Mouse (Mus musculus) heart, embryonic 16.5 days (tissue): ENCODE measurements around the gene Cxcl15. TPM values are rescaled to one million over a fixed set of nuclear protein-coding genes. Genes with fewer than 3 reads are reported as not detected.

Source experiments
- ATAC-seq: fragments of 200-750 bp; cut with Nextera tagmentation; replicated peaks from 2 replicates; pipeline ENCODE4 v1.8.0; 2017; ENCODE audit warnings: moderate number of reproducible peaks; ENCODE audit not compliant: insufficient read depth, low FRiP score; ENCODE audit errors: extremely low read depth
- H3K27ac ChIP-seq: fragments of 300-500 bp; sonication (generic); 2 replicates; pipeline ENCODE4 v1.5.1; 2014; ENCODE audit warnings: mild to moderate bottlenecking, low read length, control low read depth, moderate library complexity
- H3K27me3 ChIP-seq: fragments of 300-500 bp; sonication (generic); 2 replicates; pipeline ENCODE4 v1.6.1; 2014; ENCODE audit warnings: low read length, mixed read lengths; ENCODE audit not compliant: control insufficient read depth, insufficient read depth
- H3K36me3 ChIP-seq: fragments of 300-500 bp; sonication (generic); 2 replicates; pipeline ENCODE4 v1.6.1; 2014; ENCODE audit not compliant: control insufficient read depth, insufficient read depth
- H3K4me1 ChIP-seq: fragments of 300-500 bp; sonication (generic); 2 replicates; pipeline ENCODE4 v1.6.1; 2014; ENCODE audit warnings: low read length, mixed read lengths; ENCODE audit not compliant: control insufficient read depth, insufficient read depth
- H3K4me2 ChIP-seq: fragments of 300-500 bp; sonication (generic); 2 replicates; pipeline ENCODE4 v1.6.1; 2014; ENCODE audit warnings: low read depth, mild to moderate bottlenecking, control low read depth, low read length
- H3K4me3 ChIP-seq: fragments of 300-500 bp; sonication (generic); 2 replicates; pipeline ENCODE4 v1.5.1; 2014; ENCODE audit warnings: mild to moderate bottlenecking, control low read depth, low read length
- H3K9ac ChIP-seq: fragments of 300-500 bp; sonication (generic); 2 replicates; pipeline ENCODE4 v1.6.1; 2014; ENCODE audit warnings: low read length, control low read depth
- H3K9me3 ChIP-seq: fragments of 300-500 bp; sonication (generic); replicated peaks from 2 replicates; pipeline ENCODE4 v1.6.1; 2016; ENCODE audit warnings: low read length; ENCODE audit not compliant: control insufficient read depth
- WGBS: fragments of 180-500 bp; shearing (Covaris S2); extraction: QIAGEN DNeasy Blood & Tissue Kit; methylation state at CpG from one replicate; pipeline ENCODE4 v1.1.7; 2014; 5-methylcytosine and 5-hydroxymethylcytosine counted together
- polyA plus RNA-seq: library from polyadenylated mRNA; unstranded; fragments of >200 nt; fragmentation: Nextera tagmentation; extraction: Ambion mirVana; gene quantifications from 2 replicates; pipeline ENCODE4 v1.2.1, GENCODE M21; 2015

Gene Cxcl15
- 0.46 and 2.2 TPM in 2 replicates for polyA plus RNA-seq

DNA sequence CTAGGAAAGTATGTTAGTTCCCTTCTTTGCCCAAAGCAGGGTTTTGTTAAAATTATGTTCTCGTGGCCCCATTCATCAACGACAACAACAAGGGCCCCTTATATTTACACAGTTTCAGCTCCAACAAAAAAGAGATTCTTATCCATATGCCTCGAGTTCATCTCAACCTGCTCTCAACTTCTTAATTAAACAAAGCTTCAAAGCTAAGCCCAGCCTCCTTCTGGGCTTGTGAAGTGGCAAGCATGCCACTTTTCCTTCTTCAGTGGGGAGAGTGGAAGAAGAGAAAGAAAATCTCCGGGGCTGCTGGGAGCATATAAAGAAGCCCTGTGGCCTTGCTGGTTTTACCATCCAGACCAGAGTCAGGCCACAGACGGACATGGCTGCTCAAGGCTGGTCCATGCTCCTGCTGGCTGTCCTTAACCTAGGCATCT lies at the start of gene Cxcl15:
Gene Cxcl15, plus strand, starts transcription at position 340 of the 431 bp plus-strand sequence.
- Histone ChIP-seq H3K9ac (no peak within 1 kb of the TSS), H3K36me3 (no peaks in the 10 kb centered on the region), H3K27me3 (no peaks in the 10 kb centered on the region), H3K4me3 (no peak within 1 kb of the TSS), H3K4me2 (no peak within 1 kb of the TSS), H3K27ac (no peak within 1 kb of the TSS), H3K4me1 (no peaks in the 10 kb centered on the region), H3K9me3 (no peaks in the 10 kb centered on the region)
- 62% methylated on average over 5 of the region's 5 CpGs for WGBS
- no peak for ATAC-seq

DNA sequence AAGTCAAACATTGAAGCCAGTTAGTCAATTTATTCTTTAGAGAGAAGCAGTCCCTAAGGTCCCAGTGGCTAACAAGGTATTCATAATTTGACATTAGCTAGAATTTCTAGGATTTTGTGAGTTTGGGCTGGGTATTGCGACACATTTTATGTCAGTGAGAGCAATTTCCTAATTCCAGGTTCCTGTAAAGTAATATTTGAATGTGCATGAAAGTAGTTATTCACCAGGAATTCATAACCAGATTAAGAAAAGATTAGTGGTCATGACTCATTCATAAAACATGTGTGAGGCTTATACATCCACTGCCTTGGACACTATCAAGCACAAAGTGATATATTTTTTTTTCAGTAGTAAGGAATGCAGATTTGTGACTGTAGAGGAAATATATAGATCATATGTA lies 40.4 kb upstream of the Cxcl15 start:
- Histone ChIP-seq H3K9me3 (no peaks in the 10 kb centered on the region), H3K27ac (no peak overlapping the region), H3K36me3 (no peaks in the 10 kb centered on the region), H3K4me2 (no peak overlapping the region), H3K4me1 (peaks cover 3% of the 10 kb centered on the region; the same call in 1 of the 2 replicates), H3K9ac (no peak overlapping the region), H3K4me3 (no peak overlapping the region), H3K27me3 (peaks cover 3% of the 10 kb centered on the region; the same call in 1 of the 2 replicates)
- ATAC-seq = no peak
- 78% methylated on average over 1 of the region's 1 CpGs for WGBS

DNA sequence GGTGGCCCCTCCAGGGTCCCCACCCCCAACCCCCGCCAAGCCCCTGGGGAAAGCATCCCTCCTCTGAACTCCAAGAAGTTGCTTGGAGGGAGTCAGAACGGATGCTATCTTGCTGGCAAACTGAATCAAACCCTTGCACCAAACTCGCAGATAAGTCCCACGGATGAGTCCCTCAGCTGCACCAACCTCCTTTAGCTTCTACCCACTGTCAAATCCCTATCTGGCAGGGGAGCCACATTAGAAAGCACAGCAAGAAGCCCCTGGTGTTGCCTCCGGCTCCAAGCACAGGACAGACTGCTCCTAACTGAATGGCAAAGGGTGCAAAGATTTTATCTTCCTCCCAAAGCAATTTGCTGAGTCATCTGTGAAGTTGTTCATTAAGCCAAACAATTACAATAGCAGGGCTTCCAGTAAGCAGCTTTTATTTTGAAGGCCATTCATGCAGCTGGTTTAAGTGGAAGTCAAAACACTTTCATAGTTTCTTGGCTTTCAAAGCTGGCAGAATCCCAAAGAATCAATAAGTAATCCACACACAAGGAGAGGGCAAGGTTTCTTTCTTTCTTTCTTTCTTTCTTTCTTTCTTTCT lies 36.2 kb upstream of the Cxcl15 start:
- H3K27ac ChIP-seq = no peak overlapping the region
- no peaks in the 10 kb centered on the region for H3K9me3 ChIP-seq
- 38% methylated on average over 5 of the region's 5 CpGs for WGBS
- no peaks in the 10 kb centered on the region for H3K36me3 ChIP-seq
- ATAC-seq = no peak
- H3K4me2 ChIP-seq = no peak overlapping the region
- H3K4me1 ChIP-seq = peaks cover 5% of the 10 kb centered on the region; the same call in 1 of the 2 replicates
- peaks cover 8% of the 10 kb centered on the region for H3K27me3 ChIP-seq
- no peak overlapping the region for H3K4me3 ChIP-seq
- H3K9ac ChIP-seq = no peak overlapping the region

DNA sequence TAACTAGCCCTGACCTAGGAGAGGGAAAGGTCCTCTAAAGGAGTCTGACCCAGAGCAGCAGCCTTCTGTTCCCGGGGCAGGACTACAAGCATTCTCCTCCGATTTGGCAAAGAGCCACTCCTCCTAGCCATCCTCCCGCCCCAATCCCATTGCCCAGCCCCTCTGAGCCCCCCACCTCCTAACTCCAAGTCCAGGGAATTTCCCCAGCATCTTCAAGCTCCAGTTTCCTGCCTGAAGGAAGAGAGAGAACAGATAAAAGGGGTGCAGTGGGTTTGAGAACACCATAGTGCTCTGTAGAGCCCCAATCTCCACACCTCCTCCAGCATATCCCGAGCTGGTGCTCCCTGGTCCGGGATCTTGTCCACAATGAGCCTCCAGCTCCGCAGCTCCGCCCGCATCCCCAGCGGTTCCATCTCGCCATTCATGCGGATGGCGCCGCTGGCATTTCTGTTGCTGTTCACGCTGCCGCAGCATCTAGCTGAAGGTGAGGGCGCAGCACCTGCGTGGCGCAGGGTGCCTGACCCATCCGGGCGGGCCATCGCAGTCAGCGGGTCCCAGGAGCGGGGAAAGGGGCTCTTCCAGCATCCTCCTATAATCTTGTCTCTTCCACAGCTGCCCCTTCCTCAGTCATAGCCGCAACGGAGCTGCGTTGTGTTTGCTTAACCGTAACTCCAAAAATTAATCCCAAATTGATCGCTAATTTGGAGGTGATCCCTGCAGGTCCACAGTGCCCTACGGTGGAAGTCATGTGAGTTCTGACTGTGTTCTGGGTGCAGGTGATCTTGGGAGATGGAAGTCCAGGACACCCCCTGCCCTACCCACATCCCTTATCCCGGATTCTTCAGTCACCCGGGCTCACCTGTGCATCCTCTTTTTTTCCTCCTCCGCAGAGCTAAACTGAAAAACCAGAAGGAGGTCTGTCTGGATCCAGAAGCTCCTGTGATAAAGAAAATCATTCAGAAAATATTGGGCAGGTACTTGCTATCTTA lies 35.0 kb upstream of the Cxcl15 start, which contains the start of gene Cxcl5:
Gene Cxcl5, plus strand, starts transcription at position 284 of the 989 bp plus-strand sequence.
- Histone ChIP-seq H3K4me3 (peak within 1 kb of the TSS; percentile 13), H3K4me1 (peaks cover 5% of the 10 kb centered on the region; the same call in 1 of the 2 replicates), H3K27ac (no peak within 1 kb of the TSS), H3K27me3 (peaks cover 8% of the 10 kb centered on the region), H3K9me3 (no peaks in the 10 kb centered on the region), H3K4me2 (peak within 1 kb of the TSS; percentile 44), H3K36me3 (no peaks in the 10 kb centered on the region), H3K9ac (no peak within 1 kb of the TSS)
- ATAC-seq = no peak; the same call in 1 of the 2 replicates
- 6% methylated on average over 32 of the region's 32 CpGs for WGBS

DNA sequence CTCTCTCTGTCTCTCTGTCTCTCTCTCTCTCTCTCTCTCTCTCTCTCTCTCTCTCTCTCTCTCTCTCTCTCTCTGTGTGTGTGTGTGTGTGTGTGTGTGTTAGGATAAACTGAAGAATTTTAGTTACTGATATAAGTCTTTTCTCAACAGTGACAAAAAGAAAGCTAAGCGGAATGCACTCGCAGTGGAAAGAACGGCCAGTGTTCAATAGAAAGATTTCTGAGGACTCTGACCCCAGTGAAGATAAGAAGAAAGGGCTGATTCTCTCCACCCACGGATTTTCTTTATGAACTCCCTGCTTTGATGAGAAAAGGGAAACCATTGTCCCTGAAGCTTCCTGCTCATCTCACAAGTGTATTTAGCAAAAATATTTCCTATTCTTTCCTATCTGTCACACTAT lies 34.0 kb upstream of the Cxcl15 start:
- Histone ChIP-seq H3K27ac (no peak overlapping the region), H3K4me3 (no peak overlapping the region), H3K4me1 (peaks cover 5% of the 10 kb centered on the region; the same call in 1 of the 2 replicates), H3K4me2 (no peak overlapping the region), H3K36me3 (no peaks in the 10 kb centered on the region), H3K27me3 (peaks cover 8% of the 10 kb centered on the region), H3K9ac (no peak overlapping the region), H3K9me3 (no peaks in the 10 kb centered on the region)
- no peak for ATAC-seq
- WGBS = 37% methylated on average over 4 of the region's 4 CpGs

DNA sequence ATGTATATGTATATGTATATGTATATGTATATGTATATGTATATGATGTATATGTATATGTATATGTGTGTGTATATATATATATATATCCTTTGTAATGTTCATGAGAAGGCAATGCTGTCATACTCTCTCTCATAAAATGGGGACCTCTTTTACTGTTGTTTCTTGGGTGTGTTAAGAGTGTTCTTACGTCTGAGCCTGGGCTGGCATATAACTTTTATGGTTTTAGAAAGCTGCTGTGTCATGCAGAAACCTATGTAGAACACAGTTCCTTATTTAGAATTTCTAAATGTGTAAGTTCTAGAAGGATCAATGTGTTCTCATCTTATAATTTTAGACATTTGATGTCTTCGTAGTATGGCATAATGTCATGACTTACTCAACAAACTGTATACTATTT lies 33.5 kb upstream of the Cxcl15 start:
- H3K4me2 ChIP-seq = no peak overlapping the region
- no peak overlapping the region for H3K27ac ChIP-seq
- H3K4me3 ChIP-seq = no peak overlapping the region
- no peaks in the 10 kb centered on the region for H3K36me3 ChIP-seq
- H3K9ac ChIP-seq = no peak overlapping the region
- ATAC-seq = no peak
- H3K9me3 ChIP-seq = no peaks in the 10 kb centered on the region
- WGBS = 83% methylated on average over 2 of the region's 2 CpGs
- H3K4me1 ChIP-seq = peaks cover 5% of the 10 kb centered on the region; the same call in 1 of the 2 replicates
- H3K27me3 ChIP-seq = peaks cover 8% of the 10 kb centered on the region

DNA sequence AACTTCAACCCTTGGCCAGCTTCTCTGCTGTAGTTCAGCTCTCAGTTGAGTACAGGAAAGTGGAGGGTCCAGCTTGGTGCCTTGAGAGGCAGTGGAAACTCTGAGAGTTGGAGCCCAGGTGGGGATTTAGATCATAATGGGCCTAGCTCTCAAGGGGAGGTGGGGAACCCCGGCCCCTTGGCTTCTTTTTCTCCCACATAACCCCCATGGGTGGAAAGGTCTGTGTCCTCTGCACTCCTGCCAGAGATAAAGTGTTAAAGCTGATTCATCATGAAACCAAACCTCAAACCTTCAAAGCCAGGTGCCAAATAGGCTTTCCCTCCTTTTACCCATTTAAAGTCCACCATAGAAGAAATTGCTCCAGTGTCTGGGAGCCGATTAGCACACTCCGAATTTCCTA lies 32.5 kb upstream of the Cxcl15 start:
- Histone ChIP-seq H3K4me1 (peaks cover 5% of the 10 kb centered on the region; the same call in 1 of the 2 replicates), H3K36me3 (no peaks in the 10 kb centered on the region), H3K27ac (no peak overlapping the region), H3K9ac (no peak overlapping the region), H3K27me3 (peaks cover 8% of the 10 kb centered on the region), H3K9me3 (no peaks in the 10 kb centered on the region), H3K4me3 (no peak overlapping the region), H3K4me2 (no peak overlapping the region)
- WGBS = 92% methylated on average over 3 of the region's 3 CpGs
- no peak for ATAC-seq

DNA sequence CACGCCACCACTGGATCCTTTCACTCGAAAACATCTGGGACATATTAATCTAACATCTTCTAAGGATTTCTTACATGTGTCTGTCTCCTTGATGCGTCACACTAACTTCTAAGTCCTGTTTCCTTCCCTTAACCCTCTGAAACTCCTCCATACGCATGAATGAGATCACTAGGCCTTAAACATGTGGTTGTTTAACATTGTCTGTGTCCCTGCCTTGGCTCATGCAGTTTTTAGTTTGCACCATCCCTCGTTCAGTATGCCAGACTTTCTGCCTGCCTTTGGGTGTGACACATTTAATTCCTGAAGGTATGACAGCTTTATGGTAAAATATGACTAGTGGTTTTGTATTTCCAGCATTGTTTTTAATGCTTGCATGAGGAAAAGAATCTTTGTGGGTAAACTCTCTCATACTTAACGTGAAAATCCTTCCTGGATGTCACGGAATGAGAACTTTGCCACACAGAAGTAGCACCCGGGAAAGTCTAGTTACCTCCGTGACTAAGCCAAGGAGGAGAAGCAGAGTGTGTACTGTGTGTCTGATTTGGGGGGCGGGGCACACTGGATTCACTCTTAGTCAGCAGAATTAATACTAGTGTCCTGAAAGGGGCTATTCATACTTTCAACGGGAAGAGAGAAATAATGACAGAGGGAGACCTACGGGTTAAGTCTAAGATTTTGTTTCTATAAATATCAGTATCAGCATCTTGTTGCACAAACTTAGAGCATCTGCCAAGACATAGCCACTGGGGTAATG lies 30.2 kb upstream of the Cxcl15 start:
- no peak overlapping the region for H3K4me3 ChIP-seq
- peaks cover under 1% of the 10 kb centered on the region; the same call in 1 of the 2 replicates for H3K4me1 ChIP-seq
- no peak overlapping the region for H3K27ac ChIP-seq
- no peaks in the 10 kb centered on the region for H3K9me3 ChIP-seq
- H3K27me3 ChIP-seq = peaks cover 4% of the 10 kb centered on the region
- ATAC-seq = no peak
- H3K9ac ChIP-seq = no peak overlapping the region
- no peaks in the 10 kb centered on the region for H3K36me3 ChIP-seq
- H3K4me2 ChIP-seq = no peak overlapping the region
- 71% methylated on average over 12 of the region's 12 CpGs for WGBS
